Mouse (Mus musculus) stomach, embryonic 15.5 days (tissue): ENCODE measurements at regions not wholly inside any gene's neighbourhood (a gene's known extent, or its start where the extent isn't known, plus 50 kb on each side); places are given as distances from the start of the nearest gene placed in this dataset.

Source experiments
- ATAC-seq: fragments of 200-750 bp; cut with Nextera tagmentation; 2 replicates; pipeline ENCODE4 v1.8.0; 2017; ENCODE audit warnings: low read depth, moderate number of reproducible peaks, moderate TSS enrichment; ENCODE audit not compliant: insufficient read depth, low FRiP score
- H3K27ac ChIP-seq: fragments of 300-500 bp; sonication (generic); 2 replicates; pipeline ENCODE4 v1.5.1; 2015; ENCODE audit warnings: mild to moderate bottlenecking, inconsistent platforms
- H3K27me3 ChIP-seq: fragments of 300-500 bp; sonication (generic); replicated peaks from 2 replicates; pipeline ENCODE4 v1.6.1; 2015; ENCODE audit warnings: inconsistent platforms
- H3K36me3 ChIP-seq: fragments of 300-500 bp; sonication (generic); 2 replicates; pipeline ENCODE4 v1.6.1; 2015; ENCODE audit warnings: inconsistent platforms
- H3K4me1 ChIP-seq: fragments of 300-500 bp; sonication (generic); 2 replicates; pipeline ENCODE4 v1.6.1; 2015; ENCODE audit warnings: inconsistent platforms
- H3K4me2 ChIP-seq: fragments of 300-500 bp; sonication (generic); 2 replicates; pipeline ENCODE4 v1.6.1; 2015; ENCODE audit warnings: mild to moderate bottlenecking, inconsistent platforms
- H3K4me3 ChIP-seq: fragments of 300-500 bp; sonication (generic); replicated peaks from 2 replicates; pipeline ENCODE4 v1.5.1; 2015; ENCODE audit warnings: inconsistent platforms
- H3K9ac ChIP-seq: fragments of 300-500 bp; sonication (generic); 2 replicates; pipeline ENCODE4 v1.6.1; 2015; ENCODE audit warnings: inconsistent platforms
- H3K9me3 ChIP-seq: fragments of 300-500 bp; sonication (generic); 2 replicates; pipeline ENCODE4 v1.6.1; 2016; ENCODE audit warnings: inconsistent platforms
- WGBS: fragments of 180-500 bp; shearing (Covaris S2); methylation state at CpG from one replicate; pipeline ENCODE4 v1.1.7; 2015; 5-methylcytosine and 5-hydroxymethylcytosine counted together

- no peaks in the 10 kb centered on the region for H3K36me3 ChIP-seq
- H3K27me3 ChIP-seq, result no peaks in the 10 kb centered on the region
- H3K9me3 ChIP-seq, result no peaks in the 10 kb centered on the region
- no peaks in the 10 kb centered on the region for H3K4me1 ChIP-seq
- H3K27ac ChIP-seq, result no peak overlapping the region
- 85% methylated on average over 8 of the region's 8 CpGs for WGBS
- H3K9ac ChIP-seq, result no peak overlapping the region
- no peak overlapping the region for H3K4me3 ChIP-seq
- ATAC-seq, result no peak
- H3K4me2 ChIP-seq, result no peak overlapping the region
Measured at GRCm38 (mm10) chr13:60511628-60512027, 90.1 kb upstream of the Dapk1 start.

- Histone ChIP-seq H3K27me3 (no peaks in the 10 kb centered on the region), H3K4me3 (no peak overlapping the region), H3K4me1 (no peaks in the 10 kb centered on the region), H3K4me2 (no peak overlapping the region), H3K27ac (no peak overlapping the region), H3K36me3 (no peaks in the 10 kb centered on the region), H3K9ac (no peak overlapping the region), H3K9me3 (no peaks in the 10 kb centered on the region)
- no peak for ATAC-seq
- 76% methylated on average over 7 of the region's 7 CpGs for WGBS
Measured at GRCm38 (mm10) chr13:60513756-60514155, 88.0 kb upstream of the Dapk1 start.

GRCm38 (mm10) chr13:60514806-60515205 lies 86.9 kb upstream of the Dapk1 start:
- 66% methylated on average over 9 of the region's 9 CpGs for WGBS
- no peak overlapping the region for H3K4me2 ChIP-seq
- H3K36me3 ChIP-seq, result no peaks in the 10 kb centered on the region
- no peaks in the 10 kb centered on the region for H3K4me1 ChIP-seq
- H3K4me3 ChIP-seq, result no peak overlapping the region
- H3K9me3 ChIP-seq, result no peaks in the 10 kb centered on the region
- ATAC-seq, result no peak
- H3K27ac ChIP-seq, result no peak overlapping the region
- no peak overlapping the region for H3K9ac ChIP-seq
- no peaks in the 10 kb centered on the region for H3K27me3 ChIP-seq

DNA sequence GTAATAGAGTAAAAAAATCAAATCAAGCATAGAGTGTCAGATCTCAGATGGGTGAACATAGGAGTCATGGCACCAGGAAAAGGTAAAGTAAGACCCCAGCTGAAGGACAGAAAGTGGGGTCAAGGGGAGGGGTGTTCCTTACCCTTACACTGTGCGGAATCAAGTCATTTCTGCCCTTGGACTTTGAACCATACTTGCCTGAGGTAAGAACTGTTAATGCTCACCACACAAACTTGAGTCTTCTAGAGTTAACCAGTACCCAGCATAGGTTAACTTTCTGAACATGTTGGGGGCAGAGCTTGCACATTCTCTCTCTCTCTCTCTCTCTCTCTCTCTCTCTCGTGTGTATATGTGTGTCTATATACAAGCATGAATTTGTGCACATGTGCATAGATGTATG lies 83.7 kb upstream of the Dapk1 start:
- no peak overlapping the region for H3K9ac ChIP-seq
- ATAC-seq, result no peak
- no peak overlapping the region for H3K27ac ChIP-seq
- H3K9me3 ChIP-seq, result no peaks in the 10 kb centered on the region
- no peaks in the 10 kb centered on the region for H3K36me3 ChIP-seq
- WGBS, result 78% methylated on average over 2 of the region's 2 CpGs
- no peaks in the 10 kb centered on the region for H3K4me1 ChIP-seq
- H3K4me2 ChIP-seq, result no peak overlapping the region
- no peak overlapping the region for H3K4me3 ChIP-seq
- no peaks in the 10 kb centered on the region for H3K27me3 ChIP-seq

- Histone ChIP-seq H3K4me2 (no peak overlapping the region), H3K27ac (no peak overlapping the region), H3K27me3 (no peaks in the 10 kb centered on the region), H3K36me3 (no peaks in the 10 kb centered on the region), H3K4me3 (no peak overlapping the region), H3K9ac (no peak overlapping the region), H3K4me1 (no peaks in the 10 kb centered on the region), H3K9me3 (no peaks in the 10 kb centered on the region)
- 46% methylated on average over 4 of the region's 4 CpGs for WGBS
- no peak for ATAC-seq
Measured at GRCm38 (mm10) chr13:60519708-60520107, 82.0 kb upstream of the Dapk1 start.

- 73% methylated on average over 8 of the region's 8 CpGs for WGBS
- Histone ChIP-seq H3K27ac (no peak overlapping the region), H3K4me2 (no peak overlapping the region), H3K27me3 (no peaks in the 10 kb centered on the region), H3K9me3 (no peaks in the 10 kb centered on the region), H3K4me3 (no peak overlapping the region), H3K4me1 (no peaks in the 10 kb centered on the region), H3K9ac (no peak overlapping the region), H3K36me3 (no peaks in the 10 kb centered on the region)
- no peak for ATAC-seq
Measured at GRCm38 (mm10) chr13:60522719-60523450, 78.9 kb upstream of the Dapk1 start.

GRCm38 (mm10) chr13:60527806-60528205 lies 73.9 kb upstream of the Dapk1 start:
- no peaks in the 10 kb centered on the region for H3K4me1 ChIP-seq
- WGBS, result 87% methylated on average over 2 of the region's 2 CpGs
- no peak overlapping the region for H3K4me3 ChIP-seq
- H3K9me3 ChIP-seq, result no peaks in the 10 kb centered on the region
- no peaks in the 10 kb centered on the region for H3K27me3 ChIP-seq
- no peak overlapping the region for H3K4me2 ChIP-seq
- no peak for ATAC-seq
- H3K36me3 ChIP-seq, result no peaks in the 10 kb centered on the region
- no peak overlapping the region for H3K9ac ChIP-seq
- H3K27ac ChIP-seq, result no peak overlapping the region

- no peak overlapping the region for H3K9ac ChIP-seq
- no peaks in the 10 kb centered on the region for H3K4me1 ChIP-seq
- ATAC-seq, result no peak
- H3K4me2 ChIP-seq, result no peak overlapping the region
- H3K36me3 ChIP-seq, result no peaks in the 10 kb centered on the region
- H3K4me3 ChIP-seq, result no peak overlapping the region
- no peak overlapping the region for H3K27ac ChIP-seq
- 52% methylated on average over 1 of the region's 1 CpGs for WGBS
- no peaks in the 10 kb centered on the region for H3K27me3 ChIP-seq
- H3K9me3 ChIP-seq, result no peaks in the 10 kb centered on the region
Measured at GRCm38 (mm10) chr13:60528819-60529218, 72.9 kb upstream of the Dapk1 start.

DNA sequence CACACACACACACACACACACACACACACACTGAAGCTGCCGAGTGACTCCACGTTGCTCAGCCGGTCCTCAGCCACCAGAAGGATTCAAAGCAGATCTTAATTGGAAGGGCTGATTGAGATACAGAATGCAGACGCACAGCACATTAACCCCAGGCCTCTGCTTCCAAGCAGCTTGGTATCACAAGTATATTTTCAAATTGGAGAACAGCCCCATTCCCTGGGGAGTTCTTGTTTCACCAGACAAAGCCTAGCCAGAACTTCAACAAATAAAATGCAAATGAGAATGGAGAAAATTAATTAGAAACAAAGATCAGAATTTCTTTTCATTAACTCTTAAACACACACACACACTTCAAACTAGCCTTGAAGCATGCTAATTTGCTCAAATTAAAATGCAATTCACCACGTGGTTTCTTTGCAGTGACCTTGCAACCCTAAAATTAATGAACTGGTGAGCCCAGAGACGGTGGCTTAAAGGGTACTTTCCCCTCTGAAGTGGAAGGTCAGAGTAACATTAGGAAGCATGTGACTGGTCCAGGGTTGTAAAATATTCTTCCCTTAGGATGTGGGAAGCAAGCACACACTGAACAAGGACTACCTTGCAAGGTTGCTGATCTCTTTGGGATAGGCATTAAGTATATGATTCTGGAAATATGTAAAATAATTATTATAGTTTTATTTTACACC lies 72.2 kb upstream of the Dapk1 start:
- Histone ChIP-seq H3K9me3 (no peaks in the 10 kb centered on the region), H3K4me3 (no peak overlapping the region), H3K27ac (no peak overlapping the region), H3K27me3 (no peaks in the 10 kb centered on the region), H3K9ac (no peak overlapping the region), H3K4me2 (no peak overlapping the region), H3K36me3 (no peaks in the 10 kb centered on the region), H3K4me1 (no peaks in the 10 kb centered on the region)
- ATAC-seq, result no peak
- WGBS, result 37% methylated on average over 6 of the region's 6 CpGs

- H3K9ac ChIP-seq, result no peak overlapping the region
- no peaks in the 10 kb centered on the region for H3K9me3 ChIP-seq
- no peak overlapping the region for H3K4me3 ChIP-seq
- no peaks in the 10 kb centered on the region for H3K4me1 ChIP-seq
- H3K36me3 ChIP-seq, result no peaks in the 10 kb centered on the region
- ATAC-seq, result no peak
- no peak overlapping the region for H3K27ac ChIP-seq
- no peaks in the 10 kb centered on the region for H3K27me3 ChIP-seq
- no peak overlapping the region for H3K4me2 ChIP-seq
- WGBS, result 70% methylated on average over 8 of the region's 8 CpGs
Measured at GRCm38 (mm10) chr13:60533871-60534427, 67.8 kb upstream of the Dapk1 start.

DNA sequence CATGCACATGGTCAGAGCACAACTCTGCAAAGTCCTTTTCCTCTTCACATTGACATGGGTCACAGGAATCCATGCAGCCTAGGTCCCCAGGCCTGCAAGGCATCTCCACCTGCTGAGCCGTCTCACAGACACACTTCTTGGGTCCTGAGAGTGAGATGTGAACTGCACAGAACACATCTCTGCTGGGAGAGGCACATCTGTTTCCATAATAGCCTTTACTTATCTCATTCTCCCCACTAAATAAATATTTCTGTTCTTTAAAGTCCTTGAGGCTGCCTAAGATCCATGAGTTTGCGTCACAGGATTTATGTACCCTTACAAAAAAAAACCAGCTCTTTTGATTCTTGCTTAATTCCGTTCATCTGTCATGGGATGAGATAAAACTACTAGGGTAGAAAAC lies 67.2 kb upstream of the Dapk1 start:
- ATAC-seq, result no peak
- 32% methylated on average over 3 of the region's 3 CpGs for WGBS
- Histone ChIP-seq H3K27me3 (no peaks in the 10 kb centered on the region), H3K9me3 (no peaks in the 10 kb centered on the region), H3K27ac (no peak overlapping the region), H3K4me2 (no peak overlapping the region), H3K36me3 (no peaks in the 10 kb centered on the region), H3K9ac (no peak overlapping the region), H3K4me1 (no peaks in the 10 kb centered on the region), H3K4me3 (no peak overlapping the region)

DNA sequence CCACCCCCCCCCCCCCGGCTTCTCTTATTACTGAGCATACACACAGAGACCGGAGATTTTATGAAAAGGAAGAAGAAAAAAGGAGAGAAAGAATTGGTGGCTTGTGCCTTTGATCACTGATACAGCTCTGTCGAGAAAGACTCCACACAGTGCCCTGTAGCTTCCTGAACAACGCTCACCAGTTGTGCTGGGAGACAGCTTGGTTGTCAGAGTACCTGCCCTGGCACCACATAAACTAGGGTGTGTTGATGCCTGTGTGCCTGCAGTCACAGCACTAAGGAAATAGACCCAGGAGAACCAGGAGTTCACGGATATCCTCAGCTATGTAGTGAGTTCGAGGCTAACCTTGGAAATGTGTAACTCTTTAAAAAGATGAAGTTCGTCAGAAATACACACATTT lies 66.7 kb upstream of the Dapk1 start:
- Histone ChIP-seq H3K9me3 (no peaks in the 10 kb centered on the region), H3K4me1 (no peaks in the 10 kb centered on the region), H3K27me3 (no peaks in the 10 kb centered on the region), H3K4me2 (no peak overlapping the region), H3K9ac (no peak overlapping the region), H3K27ac (no peak overlapping the region), H3K4me3 (no peak overlapping the region), H3K36me3 (no peaks in the 10 kb centered on the region)
- 64% methylated on average over 7 of the region's 7 CpGs for WGBS
- ATAC-seq, result no peak
